Mouse (Mus musculus) C2C12 (cell line): ENCODE results near the gene Mst1. TPM values are rescaled to one million over a fixed set of nuclear protein-coding genes. Genes with fewer than 3 reads are reported as not detected.

Experiments used
- H3K27me3 ChIP-seq: one replicate; pipeline ENCODE4 v1.6.1; 2011; ENCODE audit not compliant: control insufficient read depth, insufficient read depth, insufficient read length
- H3K36me3 ChIP-seq: one replicate; pipeline ENCODE4 v1.6.1; 2011; ENCODE audit not compliant: control insufficient read depth, insufficient read depth
- H3K4me3 ChIP-seq: one replicate; pipeline ENCODE4 v1.5.1; 2011; ENCODE audit warnings: mild to moderate bottlenecking, control low read depth; ENCODE audit not compliant: poor library complexity, insufficient read depth, severe bottlenecking
- H3K79me2 ChIP-seq: one replicate; pipeline ENCODE4 v1.6.1; 2011; ENCODE audit not compliant: control insufficient read depth, insufficient read depth
- H3K79me3 ChIP-seq: one replicate; pipeline ENCODE4 v1.6.1; 2011; ENCODE audit warnings: low read depth, control low read depth
- H3ac ChIP-seq: one replicate; pipeline ENCODE3; 2011; ENCODE audit warnings: low read depth; ENCODE audit not compliant: control insufficient read depth, insufficient read length
- CEBPB ChIP-seq: IDR thresholded peaks from one replicate; pipeline ENCODE4 v1.6.1; 2011; ENCODE audit warnings: low read depth, mild to moderate bottlenecking, control low read depth, moderate library complexity
- CTCF ChIP-seq: IDR thresholded peaks from one replicate; pipeline ENCODE4 v1.5.1; 2011; ENCODE audit not compliant: control insufficient read depth, insufficient read depth, insufficient read length
- FOSL1 ChIP-seq: IDR thresholded peaks from one replicate; pipeline ENCODE4 v1.8.0; 2011; ENCODE audit warnings: mild to moderate bottlenecking, low read length; ENCODE audit not compliant: poor library complexity, insufficient read depth, severe bottlenecking
- MAX ChIP-seq: IDR thresholded peaks from one replicate; pipeline ENCODE4 v1.6.1; 2011; ENCODE audit warnings: mild to moderate bottlenecking, control low read depth
- MYOD1 ChIP-seq: IDR thresholded peaks from one replicate; pipeline ENCODE4 v1.6.1; 2011; ENCODE audit warnings: low read depth; ENCODE audit not compliant: control insufficient read depth, insufficient read length
- MYOG ChIP-seq: IDR thresholded peaks from one replicate; pipeline ENCODE4 v1.6.1; 2011; ENCODE audit not compliant: control insufficient read depth, insufficient read length; ENCODE audit errors: extremely low read depth
- USF1 ChIP-seq: IDR thresholded peaks from one replicate; pipeline ENCODE4 v1.6.1; 2011; ENCODE audit warnings: low read depth, mild to moderate bottlenecking, control low read depth, moderate library complexity
- polyA plus RNA-seq: library from polyadenylated mRNA; unstranded; fragments of >200 nt; fragmentation: generic; extraction: Trizol; gene quantifications from one replicate; pipeline ENCODE4 v1.2.1, GENCODE M21; 2012; ENCODE audit warnings: missing spikeins

The Mst1 gene
- polyA plus RNA-seq, 1 experiment: 0.09 TPM

GRCm38 (mm10) chr9:108123916-108124315 lies 43.7 kb downstream of the Mst1 start:
- Histone ChIP-seq H3K4me3 (no peak overlapping the region), H3K79me3 (no peaks in the 10 kb centered on the region)

GRCm38 (mm10) chr9:108125731-108126130 lies 45.5 kb downstream of the Mst1 start:
- no peaks in the 10 kb centered on the region for H3K36me3 ChIP-seq
- H3K27me3 ChIP-seq: no peaks in the 10 kb centered on the region
- no peak overlapping the region for H3ac ChIP-seq
- no peak overlapping the region for H3K4me3 ChIP-seq
- TF ChIP-seq MYOD1 (no peak), USF1 (no peak), MYOG (no peak), CEBPB (no peak), FOSL1 (no peak), MAX (no peak), CTCF (no peak)
- no peaks in the 10 kb centered on the region for H3K79me2 ChIP-seq
- H3K79me3 ChIP-seq: no peaks in the 10 kb centered on the region

More at GRCm38 (mm10) chr9:108123916-108124315, 43.7 kb downstream of the Mst1 start:
- TF ChIP-seq USF1 (no peak), FOSL1 (no peak), CTCF (no peak), MYOD1 (no peak), MAX (no peak), CEBPB (no peak), MYOG (no peak)
- H3K36me3 ChIP-seq: no peaks in the 10 kb centered on the region
- no peak overlapping the region for H3ac ChIP-seq
- H3K27me3 ChIP-seq: no peaks in the 10 kb centered on the region
- H3K79me2 ChIP-seq: no peaks in the 10 kb centered on the region

- no peaks in the 10 kb centered on the region for H3K27me3 ChIP-seq
- H3ac ChIP-seq: no peak overlapping the region
- TF ChIP-seq CTCF (no peak), MAX (no peak), CEBPB (no peak), USF1 (no peak), MYOG (no peak), FOSL1 (no peak), MYOD1 (no peak)
- no peaks in the 10 kb centered on the region for H3K79me3 ChIP-seq
- no peak overlapping the region for H3K4me3 ChIP-seq
- H3K79me2 ChIP-seq: no peaks in the 10 kb centered on the region
- no peaks in the 10 kb centered on the region for H3K36me3 ChIP-seq
Observed at GRCm38 (mm10) chr9:108126436-108127180, 46.4 kb downstream of the Mst1 start.

GRCm38 (mm10) chr9:108128248-108128647 lies 48.0 kb downstream of the Mst1 start:
- no peaks in the 10 kb centered on the region for H3K79me2 ChIP-seq
- H3K79me3 ChIP-seq: no peaks in the 10 kb centered on the region
- H3K27me3 ChIP-seq: no peaks in the 10 kb centered on the region
- no peak for TF ChIP-seq MYOD1
- no peak for TF ChIP-seq USF1
- no peak for TF ChIP-seq CTCF
- no peak for TF ChIP-seq MYOG
- TF ChIP-seq FOSL1: no peak
- TF ChIP-seq MAX: no peak
- no peak for TF ChIP-seq CEBPB
- H3ac ChIP-seq: no peak overlapping the region
- H3K36me3 ChIP-seq: no peaks in the 10 kb centered on the region
- H3K4me3 ChIP-seq: no peak overlapping the region

- Histone ChIP-seq H3K27me3 (no peaks in the 10 kb centered on the region), H3K36me3 (no peaks in the 10 kb centered on the region), H3ac (no peak overlapping the region), H3K4me3 (no peak overlapping the region), H3K79me3 (no peaks in the 10 kb centered on the region), H3K79me2 (no peaks in the 10 kb centered on the region)
- TF ChIP-seq MAX (no peak), MYOG (no peak), CTCF (no peak), CEBPB (no peak)
Observed at GRCm38 (mm10) chr9:108129042-108129948, 49.1 kb downstream of the Mst1 start.
